Mouse (Mus musculus) midbrain, postnatal 0 days (tissue): ENCODE data around the gene B3gnt2. TPM values are rescaled to one million over a fixed set of nuclear protein-coding genes. Genes with fewer than 3 reads are reported as not detected.

ENCODE experiments used
- ATAC-seq: fragments of 200-750 bp; cut with Nextera tagmentation; 2 replicates; pipeline ENCODE4 v1.8.0; 2017; ENCODE audit warnings: moderate number of reproducible peaks, mild to moderate bottlenecking, moderate TSS enrichment, moderate library complexity; ENCODE audit not compliant: low FRiP score
- DNase-seq: peaks from one replicate; pipeline ENCODE4 v3.0.0-alpha.2; 2015; ENCODE audit warnings: low spot score
- H3K27ac ChIP-seq: fragments of 300-500 bp; sonication (generic); 2 replicates; pipeline ENCODE4 v1.5.1; 2014; ENCODE audit warnings: low read depth, mild to moderate bottlenecking, low read length, mixed read lengths
- H3K27me3 ChIP-seq: fragments of 300-500 bp; sonication (generic); 2 replicates; pipeline ENCODE4 v1.6.1; 2014; ENCODE audit warnings: low read length, control low read depth, mixed read lengths; ENCODE audit not compliant: insufficient read depth
- H3K36me3 ChIP-seq: fragments of 300-500 bp; sonication (generic); 2 replicates; pipeline ENCODE4 v1.6.1; 2014; ENCODE audit warnings: low read length, control low read depth, mixed read lengths; ENCODE audit not compliant: insufficient read depth
- H3K4me1 ChIP-seq: fragments of 300-500 bp; sonication (generic); 2 replicates; pipeline ENCODE4 v1.6.1; 2014; ENCODE audit warnings: mild to moderate bottlenecking, control low read depth, antibody characterized with exemption, low read length, mixed read lengths; ENCODE audit not compliant: insufficient read depth
- H3K4me2 ChIP-seq: fragments of 300-500 bp; sonication (generic); 2 replicates; pipeline ENCODE4 v1.6.1; 2014; ENCODE audit warnings: low read depth, mild to moderate bottlenecking, low read length, mixed read lengths; ENCODE audit not compliant: poor library complexity, severe bottlenecking
- H3K4me3 ChIP-seq: fragments of 300-500 bp; sonication (generic); 2 replicates; pipeline ENCODE4 v1.5.1; 2014; ENCODE audit warnings: low read depth, mild to moderate bottlenecking, low read length, moderate library complexity
- H3K9ac ChIP-seq: fragments of 300-500 bp; sonication (generic); replicated peaks from 2 replicates; pipeline ENCODE4 v1.6.1; 2014; ENCODE audit warnings: mild to moderate bottlenecking, low read length, moderate library complexity, mixed read lengths; ENCODE audit not compliant: poor library complexity, severe bottlenecking
- H3K9me3 ChIP-seq: fragments of 300-500 bp; sonication (generic); 2 replicates; pipeline ENCODE4 v1.6.1; 2016; ENCODE audit warnings: low read length, control low read depth
- CTCF ChIP-seq: IDR thresholded peaks from 2 replicates; pipeline ENCODE4 v1.5.1; 2016; ENCODE audit warnings: antibody characterized with exemption, mild to moderate bottlenecking
- WGBS: fragments of 180-500 bp; shearing (Covaris S2); extraction: QIAGEN DNeasy Blood & Tissue Kit; methylation state at CpG from one replicate; pipeline ENCODE4 v1.1.7; 2014; 5-methylcytosine and 5-hydroxymethylcytosine counted together
- polyA plus RNA-seq: library from polyadenylated mRNA; unstranded; fragments of >200 nt; fragmentation: Nextera tagmentation; extraction: Ambion mirVana; gene quantifications from 2 replicates; pipeline ENCODE4 v1.2.1, GENCODE M21; 2015
- total RNA-seq: library from RNA; depleted of rRNA; stranded (reverse); fragments of >200 nt; gene quantifications from 2 replicates; pipeline ENCODE4 v1.2.3, GENCODE M21; 2014

B3gnt2 gene
- total and polyA plus RNA-seq, 2 experiments from 2014 or later, result 2.0 to 6.2 TPM

DNA sequence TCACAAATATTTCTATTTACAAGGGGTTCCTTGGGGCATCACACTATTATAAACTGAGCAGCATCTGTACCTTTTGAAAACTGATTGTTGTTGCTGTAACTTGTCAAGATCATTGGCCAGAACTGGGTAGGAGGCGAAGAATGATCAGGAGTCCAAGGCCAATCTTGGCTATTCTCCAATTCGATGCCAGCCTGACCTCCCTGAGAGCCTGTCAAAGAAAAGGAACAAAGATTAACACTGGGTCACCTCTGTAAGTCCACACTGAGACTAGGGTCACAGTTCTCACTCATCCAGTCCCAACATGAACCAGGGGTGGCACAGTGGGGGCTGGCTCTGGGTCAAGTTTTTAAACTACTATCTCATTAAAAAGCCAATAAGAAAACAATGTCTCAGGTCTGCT lies 85.9 kb downstream of the B3gnt2 start:
- DNase-seq (no peak), ATAC-seq (no peak)
- no peak for TF ChIP-seq CTCF
- no peaks in the 10 kb centered on the region for H3K4me1 ChIP-seq
- H3K9me3 ChIP-seq, result no peaks in the 10 kb centered on the region
- H3K27me3 ChIP-seq, result no peaks in the 10 kb centered on the region
- no peaks in the 10 kb centered on the region for H3K36me3 ChIP-seq
- H3K9ac ChIP-seq, result no peak overlapping the region
- H3K27ac ChIP-seq, result no peak overlapping the region
- no peak overlapping the region for H3K4me2 ChIP-seq
- H3K4me3 ChIP-seq, result no peak overlapping the region
- WGBS, result 71% methylated on average over 2 of the region's 2 CpGs

DNA sequence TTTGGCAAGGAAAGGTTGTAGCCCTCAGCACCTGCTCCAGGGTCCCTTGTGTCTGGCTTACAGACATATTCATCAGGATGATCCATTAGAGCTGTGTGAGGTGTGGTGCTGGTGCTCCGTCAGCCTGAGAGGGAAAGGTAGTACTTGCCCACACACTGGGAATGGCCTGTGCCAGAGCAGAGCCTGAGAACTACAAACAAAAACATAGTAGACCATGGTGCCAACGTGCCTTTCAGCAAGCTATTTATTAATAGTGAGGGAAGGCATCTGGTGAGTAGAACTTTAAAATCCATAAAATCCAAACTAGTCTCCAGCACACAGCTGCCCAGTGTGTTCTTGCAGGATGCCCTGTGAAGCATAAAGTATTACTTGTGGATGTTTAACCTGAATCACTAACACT lies 94.5 kb downstream of the B3gnt2 start:
- no peaks in the 10 kb centered on the region for H3K36me3 ChIP-seq
- WGBS, result 78% methylated on average over 2 of the region's 2 CpGs
- no peak for ATAC-seq

DNA sequence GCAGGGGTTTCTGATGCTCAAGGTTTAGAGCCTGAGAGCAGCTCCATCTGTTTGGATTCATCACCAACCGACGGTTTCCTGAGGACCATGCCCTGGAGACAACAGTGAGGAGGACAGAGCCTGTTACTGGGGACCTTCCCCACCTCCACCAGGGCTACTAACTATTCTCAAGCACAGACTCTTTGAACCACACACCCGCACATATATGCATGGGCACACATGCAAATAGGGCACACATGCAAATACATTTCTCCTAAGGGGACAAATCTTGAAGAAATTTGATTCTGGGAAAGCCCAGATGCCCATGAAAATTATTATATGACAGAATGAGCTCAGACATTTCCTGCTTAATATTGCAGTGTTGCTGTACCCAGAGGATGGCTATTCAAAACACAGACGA lies 95.3 kb downstream of the B3gnt2 start:
- TF ChIP-seq CTCF, result no peak
- H3K27me3 ChIP-seq, result no peaks in the 10 kb centered on the region
- no peak overlapping the region for H3K4me2 ChIP-seq
- no peaks in the 10 kb centered on the region for H3K9me3 ChIP-seq
- ATAC-seq (no peak), DNase-seq (no peak)
- no peak overlapping the region for H3K27ac ChIP-seq
- no peaks in the 10 kb centered on the region for H3K36me3 ChIP-seq
- WGBS, result 66% methylated on average over 4 of the region's 4 CpGs
- H3K4me1 ChIP-seq, result no peaks in the 10 kb centered on the region
- no peak overlapping the region for H3K9ac ChIP-seq
- H3K4me3 ChIP-seq, result no peak overlapping the region

More for the DNA sequence above, 94.5 kb downstream of the B3gnt2 start:
- no peak for DNase-seq
- Histone ChIP-seq H3K4me1 (no peaks in the 10 kb centered on the region), H3K27ac (no peak overlapping the region), H3K4me2 (no peak overlapping the region), H3K4me3 (no peak overlapping the region), H3K9me3 (no peaks in the 10 kb centered on the region), H3K27me3 (no peaks in the 10 kb centered on the region), H3K9ac (no peak overlapping the region)
- TF ChIP-seq CTCF, result no peak

GRCm38 (mm10) chr11:22763556-22764295 lies 97.0 kb downstream of the B3gnt2 start:
- Histone ChIP-seq H3K36me3 (no peaks in the 10 kb centered on the region), H3K4me2 (no peak overlapping the region), H3K9me3 (no peaks in the 10 kb centered on the region), H3K4me3 (no peak overlapping the region), H3K9ac (no peak overlapping the region), H3K27ac (no peak overlapping the region), H3K27me3 (no peaks in the 10 kb centered on the region), H3K4me1 (no peaks in the 10 kb centered on the region)
- TF ChIP-seq CTCF, result no peak
- peak; percentile 13 for DNase-seq
- WGBS, result 62% methylated on average over 4 of the region's 4 CpGs
- ATAC-seq, result no peak

GRCm38 (mm10) chr11:22763055-22763454 lies 97.7 kb downstream of the B3gnt2 start:
- Histone ChIP-seq H3K9ac (no peak overlapping the region), H3K27ac (no peak overlapping the region)
- 77% methylated on average over 1 of the region's 1 CpGs for WGBS

DNA sequence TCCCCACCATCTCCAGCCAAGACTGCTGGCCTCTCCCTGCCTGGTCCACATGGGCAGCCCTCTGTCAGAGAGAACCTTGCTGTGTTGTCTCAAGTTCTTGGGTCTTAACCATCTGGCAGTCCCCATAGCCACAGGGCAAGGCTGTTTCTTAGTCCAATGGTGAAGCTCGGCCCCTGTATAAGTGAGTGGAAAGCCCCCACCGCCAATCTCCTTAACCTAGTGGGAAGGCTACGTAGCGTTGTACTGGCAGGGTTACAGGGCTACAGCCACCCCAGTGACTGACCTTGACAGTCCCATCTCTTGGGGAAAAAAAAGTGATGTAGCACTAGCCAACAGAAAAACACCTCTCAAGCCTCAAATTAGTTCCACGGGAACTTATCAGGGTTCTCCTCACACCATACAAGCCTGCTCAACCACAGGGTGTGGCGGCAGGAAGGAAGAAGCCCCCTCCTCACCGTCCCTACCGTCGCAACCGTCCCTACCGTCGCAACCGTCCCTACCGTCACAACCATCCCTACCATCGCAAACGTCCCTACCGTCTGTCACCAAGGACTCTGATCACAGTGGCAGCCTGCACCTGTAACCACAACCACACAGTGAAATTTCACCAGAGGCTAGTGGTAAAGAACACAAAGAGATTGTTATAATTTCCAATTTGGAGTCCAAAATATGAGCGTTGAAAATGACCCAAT lies 98.4 kb downstream of the B3gnt2 start:
- TF ChIP-seq CTCF, result no peak
- no peaks in the 10 kb centered on the region for H3K36me3 ChIP-seq
- no peak for DNase-seq
- no peak overlapping the region for H3K4me3 ChIP-seq
- no peaks in the 10 kb centered on the region for H3K4me1 ChIP-seq
- WGBS, result 92% methylated on average over 18 of the region's 18 CpGs
- no peaks in the 10 kb centered on the region for H3K27me3 ChIP-seq
- H3K9me3 ChIP-seq, result no peaks in the 10 kb centered on the region
- no peak overlapping the region for H3K9ac ChIP-seq
- H3K4me2 ChIP-seq, result no peak overlapping the region
- no peak overlapping the region for H3K27ac ChIP-seq
- ATAC-seq, result no peak

More at GRCm38 (mm10) chr11:22763055-22763454, 97.7 kb downstream of the B3gnt2 start:
- Histone ChIP-seq H3K27me3 (no peaks in the 10 kb centered on the region), H3K4me3 (no peak overlapping the region), H3K36me3 (no peaks in the 10 kb centered on the region), H3K4me2 (no peak overlapping the region), H3K9me3 (no peaks in the 10 kb centered on the region), H3K4me1 (no peaks in the 10 kb centered on the region)
- ATAC-seq, result no peak
- DNase-seq, result no peak
- TF ChIP-seq CTCF, result no peak
